Mouse (Mus musculus) heart, adult 2 months (tissue): ENCODE measurements at regions not wholly inside any gene's neighbourhood (a gene's known extent, or its start where the extent isn't known, plus 50 kb on each side); places are given as distances from the start of the nearest gene placed in this dataset.
A peak's percentile ranks its signal among the peaks of the same experiment; 100 is the strongest.

Experiments used
- DNase-seq, 2 experiments: peaks; one replicate each; pipeline ENCODE4 v3.0.0; 2021
- H3K27ac ChIP-seq: fragments of 200-600 bp; 2 replicates; pipeline ENCODE4 v1.8.1; 2022
- H3K27me3 ChIP-seq: fragments of 200-500 bp; 2 replicates; pipeline ENCODE4 v1.6.1; 2012; ENCODE audit warnings: mild to moderate bottlenecking, low read length, inconsistent platforms, mixed read lengths; ENCODE audit not compliant: control insufficient read depth, insufficient read depth
- H3K36me3 ChIP-seq: fragments of 200-500 bp; 2 replicates; pipeline ENCODE4 v1.6.1; 2012; ENCODE audit warnings: low read length, inconsistent platforms; ENCODE audit not compliant: control insufficient read depth, insufficient read depth
- H3K4me1 ChIP-seq: fragments of 200-500 bp; 2 replicates; pipeline ENCODE4 v1.6.1; 2011; ENCODE audit warnings: low read length; ENCODE audit not compliant: control insufficient read depth, insufficient read depth
- H3K4me3 ChIP-seq: fragments of 200-600 bp; 2 replicates; pipeline ENCODE4 v1.8.1; 2022
- H3K79me2 ChIP-seq: fragments of 200-500 bp; replicated peaks from 2 replicates; pipeline ENCODE4 v1.6.1; 2012; ENCODE audit warnings: mild to moderate bottlenecking, inconsistent platforms, low read length, moderate library complexity, mixed read lengths; ENCODE audit not compliant: control insufficient read depth, insufficient read depth
- H3K9ac ChIP-seq: fragments of 200-500 bp; 2 replicates; pipeline ENCODE4 v1.6.1; 2012; ENCODE audit warnings: low read depth, mild to moderate bottlenecking, control low read depth, inconsistent platforms, low read length, mixed read lengths
- CTCF ChIP-seq: fragments of 200-600 bp; IDR thresholded peaks from 2 replicates; pipeline ENCODE4 v1.8.1; 2022; ENCODE audit warnings: antibody characterized with exemption, mild to moderate bottlenecking, moderate library complexity
- EP300 ChIP-seq: fragments of 200-500 bp; IDR thresholded peaks from 2 replicates; pipeline ENCODE4 v1.6.1; 2011; ENCODE audit warnings: low read depth, low read length, control low read depth; ENCODE audit not compliant: insufficient read depth
- POLR2A ChIP-seq: fragments of 200-500 bp; IDR thresholded peaks from 2 replicates; pipeline ENCODE4 v1.6.1; 2011; ENCODE audit warnings: mild to moderate bottlenecking, low read depth, low read length, control low read depth; ENCODE audit not compliant: insufficient read depth
- WGBS: fragments of 180-500 bp; shearing (Covaris S2); methylation state at CpG from one replicate; pipeline ENCODE4 v1.1.7; 2018; 5-methylcytosine and 5-hydroxymethylcytosine counted together
- intact Hi-C: fragments of 180-260 bp; cut with DNase I; formaldehyde crosslinking; loops from one replicate; pipeline ENCODE4 v1.15.1; 2025

GRCm38 (mm10) chr6:70714239-70714638 is 77.8 kb downstream of the Rpia start:
- no peak overlapping the region for H3K27ac ChIP-seq
- 10% methylated on average over 6 of the region's 6 CpGs for WGBS
- H3K4me3 ChIP-seq = no peak overlapping the region
- H3K27me3 ChIP-seq = no peaks in the 10 kb centered on the region
- no peaks in the 10 kb centered on the region for H3K4me1 ChIP-seq
- H3K36me3 ChIP-seq = no peaks in the 10 kb centered on the region
- intact Hi-C loops = loop anchor here (1.0 kb wide), 1 partner anchor 54 kb away; no protein-coding TSS in a partner anchor
- TF ChIP-seq CTCF = peak; percentile 84
- TF ChIP-seq POLR2A = no peak
- no peak for TF ChIP-seq EP300
- peak; percentile 44 to 56 for DNase-seq
- H3K79me2 ChIP-seq = no peaks in the 10 kb centered on the region
- no peak overlapping the region for H3K9ac ChIP-seq

GRCm38 (mm10) chr6:70713665-70714064 is 78.4 kb downstream of the Rpia start:
- WGBS = 75% methylated on average over 6 of the region's 6 CpGs
- no peak overlapping the region for H3K27ac ChIP-seq
- no peak for DNase-seq

GRCm38 (mm10) chr6:70713118-70713517 is 78.9 kb downstream of the Rpia start:
- Histone ChIP-seq H3K27ac (no peak overlapping the region), H3K4me3 (no peak overlapping the region), H3K9ac (no peak overlapping the region), H3K27me3 (no peaks in the 10 kb centered on the region), H3K36me3 (no peaks in the 10 kb centered on the region), H3K4me1 (no peaks in the 10 kb centered on the region), H3K79me2 (no peaks in the 10 kb centered on the region)
- intact Hi-C loops = no loop called here
- no peak for TF ChIP-seq EP300
- TF ChIP-seq POLR2A = no peak
- TF ChIP-seq CTCF = peak; percentile 56
- no peak for DNase-seq
- WGBS = 33% methylated on average over 7 of the region's 7 CpGs

More at GRCm38 (mm10) chr6:70713665-70714064, 78.4 kb downstream of the Rpia start:
- Histone ChIP-seq H3K27me3 (no peaks in the 10 kb centered on the region), H3K36me3 (no peaks in the 10 kb centered on the region), H3K9ac (no peak overlapping the region), H3K79me2 (no peaks in the 10 kb centered on the region), H3K4me1 (no peaks in the 10 kb centered on the region), H3K4me3 (no peak overlapping the region)
- no peak for TF ChIP-seq EP300
- TF ChIP-seq POLR2A = no peak
- no peak for TF ChIP-seq CTCF
- intact Hi-C loops = loop anchor here (1.0 kb wide), 1 partner anchor 55 kb away; no protein-coding TSS in a partner anchor

- TF ChIP-seq POLR2A = no peak
- peak; percentile 63 for TF ChIP-seq CTCF
- no peak for TF ChIP-seq EP300
- Histone ChIP-seq H3K79me2 (no peaks in the 10 kb centered on the region), H3K36me3 (no peaks in the 10 kb centered on the region), H3K27me3 (no peaks in the 10 kb centered on the region), H3K4me1 (no peaks in the 10 kb centered on the region), H3K27ac (no peak overlapping the region), H3K4me3 (no peak overlapping the region), H3K9ac (no peak overlapping the region)
- peak in 1 of 2 experiments; percentile 32 for DNase-seq
- intact Hi-C loops = no loop called here
- 11% methylated on average over 7 of the region's 7 CpGs for WGBS
These were observed 82.5 kb downstream of the Rpia start for GRCm38 (mm10) chr6:70709338-70710055.

- Histone ChIP-seq H3K9ac (no peak overlapping the region), H3K4me1 (no peaks in the 10 kb centered on the region), H3K27me3 (no peaks in the 10 kb centered on the region), H3K36me3 (no peaks in the 10 kb centered on the region), H3K27ac (no peak overlapping the region), H3K79me2 (no peaks in the 10 kb centered on the region), H3K4me3 (no peak overlapping the region)
- 96% methylated on average over 26 of the region's 26 CpGs for WGBS
- intact Hi-C loops = no loop called here
- DNase-seq = no peak
- no peak for TF ChIP-seq POLR2A
- no peak for TF ChIP-seq CTCF
- TF ChIP-seq EP300 = no peak
These were observed 96.4 kb downstream of the Rpia start for GRCm38 (mm10) chr6:70695596-70695995.
